Mouse (Mus musculus) E14TG2a.4 (cell line): ENCODE results near the gene Sohlh1.

Experiments
- CTCF ChIP-seq: conservative IDR thresholded peaks from 2 replicates; pipeline ENCODE4 v1.5.1; 2014; ENCODE audit warnings: low read length
- POU5F1 ChIP-seq: IDR thresholded peaks from 2 replicates; pipeline ENCODE4 v1.6.1; 2014; ENCODE audit warnings: low read length, borderline replicate concordance

DNA sequence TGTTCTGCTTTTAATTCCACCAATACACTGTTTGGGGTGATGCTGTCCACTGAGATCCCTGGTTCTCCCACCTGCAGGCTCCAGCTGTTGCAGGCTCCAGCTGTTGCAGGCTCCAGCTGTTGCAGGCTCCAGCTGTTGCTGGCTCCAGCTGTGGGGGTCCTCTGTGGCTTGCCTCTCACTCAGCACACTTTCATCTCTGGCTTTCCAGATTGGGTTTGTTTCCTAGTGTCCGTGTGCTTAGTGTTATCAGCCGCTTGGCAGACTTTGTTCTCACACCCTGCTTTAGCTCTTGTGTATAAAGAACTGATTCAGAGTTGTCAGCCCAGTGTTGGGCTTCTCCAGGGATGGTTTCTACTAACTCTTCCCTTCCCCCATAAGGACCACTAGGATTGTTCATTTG lies 49.4 kb downstream of the Sohlh1 start:
- TF ChIP-seq CTCF (no peak), POU5F1 (no peak)
